Mouse (Mus musculus) c-Kit-positive CD71-negative TER-119-negative erythroid progenitor cells, embryonic 14.5 days (primary cell): ENCODE results near the gene Gtf2f2.
A peak's percentile ranks its signal among the peaks of the same experiment; 100 is the strongest.

Experiments
- DNase-seq: peaks from one replicate; pipeline ENCODE4 v3.0.0-alpha.2; 2013; ENCODE audit warnings: low read depth

Gene Gtf2f2

GRCm38 (mm10) chr14:76010102-76011061 is at the start of gene Gtf2f2:
TSS of gene Gtf2f2 (minus strand) at chr14:76010865.
- peak; percentile 91 for DNase-seq

GRCm38 (mm10) chr14:76059441-76059840 is 48.8 kb upstream of the Gtf2f2 start:
- DNase-seq = no peak

GRCm38 (mm10) chr14:76053726-76054125 is 43.1 kb upstream of the Gtf2f2 start:
- no peak for DNase-seq

- no peak for DNase-seq
Observed at GRCm38 (mm10) chr14:76051966-76052365, 41.3 kb upstream of the Gtf2f2 start.

GRCm38 (mm10) chr14:76045767-76046166 is 35.1 kb upstream of the Gtf2f2 start:
- no peak for DNase-seq

- DNase-seq = no peak
Observed at GRCm38 (mm10) chr14:76044164-76044557, 33.5 kb upstream of the Gtf2f2 start.

- DNase-seq = no peak
Observed at GRCm38 (mm10) chr14:76043251-76044163, 32.8 kb upstream of the Gtf2f2 start.

- no peak for DNase-seq
Observed at GRCm38 (mm10) chr14:76033221-76033637, 22.6 kb upstream of the Gtf2f2 start.

GRCm38 (mm10) chr14:76032671-76033136 is 22.0 kb upstream of the Gtf2f2 start:
- DNase-seq = no peak

- DNase-seq = no peak
Observed at GRCm38 (mm10) chr14:76031117-76031842, 20.6 kb upstream of the Gtf2f2 start.

GRCm38 (mm10) chr14:76024641-76025040 is 14.0 kb upstream of the Gtf2f2 start:
- no peak for DNase-seq

- no peak for DNase-seq
Observed at GRCm38 (mm10) chr14:76020927-76021719, 10.5 kb upstream of the Gtf2f2 start.

- no peak for DNase-seq
Observed at GRCm38 (mm10) chr14:76020259-76020785, 9.7 kb upstream of the Gtf2f2 start.

- no peak for DNase-seq
Observed at GRCm38 (mm10) chr14:76017785-76018490, 7.3 kb upstream of the Gtf2f2 start.

- no peak for DNase-seq
Observed at GRCm38 (mm10) chr14:76014331-76014730, 3.7 kb upstream of the Gtf2f2 start.

GRCm38 (mm10) chr14:76011062-76011457 is 395 bp upstream of the Gtf2f2 start:
- DNase-seq = no peak

GRCm38 (mm10) chr14:76009185-76009584 is 1.5 kb downstream of the Gtf2f2 start:
- no peak for DNase-seq

- no peak for DNase-seq
Observed at GRCm38 (mm10) chr14:76008174-76008573, 2.5 kb downstream of the Gtf2f2 start.

GRCm38 (mm10) chr14:76005011-76005410 is 5.7 kb downstream of the Gtf2f2 start:
- DNase-seq = no peak

- no peak for DNase-seq
Observed at GRCm38 (mm10) chr14:76001781-76002180, 8.9 kb downstream of the Gtf2f2 start.
